Mouse (Mus musculus): Measurements from ENCODE around the gene Ift140.

The Ift140 gene

DNA sequence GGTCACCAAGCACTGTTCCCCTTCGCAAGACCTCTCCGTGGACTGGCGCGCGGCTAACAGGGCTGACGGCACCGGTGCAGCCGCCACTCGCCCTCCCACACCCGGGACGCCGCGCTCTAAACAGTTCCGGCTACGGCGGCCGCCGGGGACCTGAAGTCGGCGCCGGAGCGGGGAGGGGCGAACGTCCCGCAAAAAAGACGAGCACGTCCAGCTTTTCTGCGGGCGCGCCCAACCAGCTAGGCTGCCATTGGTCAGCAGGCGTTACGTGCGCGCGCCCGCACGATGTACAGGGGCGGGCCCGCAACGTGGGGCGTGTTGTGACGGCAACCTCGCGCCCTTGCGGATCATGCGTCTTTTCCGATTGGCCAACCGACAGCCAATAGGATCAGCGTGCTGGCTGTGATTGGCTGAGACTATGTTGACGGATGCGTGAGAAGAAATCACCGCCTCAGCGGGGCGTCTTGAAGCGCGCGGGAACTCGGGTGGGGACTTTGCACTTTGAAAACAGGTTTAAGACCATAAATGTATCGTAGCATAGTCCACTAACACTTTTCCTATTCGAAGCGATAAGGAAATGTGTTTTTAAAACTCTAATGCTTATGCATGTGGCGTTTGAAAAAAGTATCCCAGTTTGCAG lies at the start of gene Ift140, which contains the start of gene Cramp1l:
Gene Ift140 (plus strand): TSS at position 431 of the 637 bp plus-strand sequence.
Gene Cramp1l (minus strand): TSS at position 134 of the 637 bp plus-strand sequence.
- DNase-seq (ENCODE audit: low read depth, low spot score): peak; percentile 100

- DNase-seq (ENCODE audit: low read depth, low spot score): no peak
Observed at GRCm38 (mm10) chr17:24987221-24987620, 28.7 kb upstream of the Ift140 start.

GRCm38 (mm10) chr17:24994721-24995120 lies 21.2 kb upstream of the Ift140 start:
- no peak for DNase-seq (ENCODE audit: low read depth, low spot score)

- DNase-seq (ENCODE audit: low read depth, low spot score): no peak
Observed at GRCm38 (mm10) chr17:25005102-25005501, 10.8 kb upstream of the Ift140 start.

- DNase-seq (ENCODE audit: low read depth, low spot score): no peak
Observed at GRCm38 (mm10) chr17:25007480-25007879, 8.4 kb upstream of the Ift140 start.

DNA sequence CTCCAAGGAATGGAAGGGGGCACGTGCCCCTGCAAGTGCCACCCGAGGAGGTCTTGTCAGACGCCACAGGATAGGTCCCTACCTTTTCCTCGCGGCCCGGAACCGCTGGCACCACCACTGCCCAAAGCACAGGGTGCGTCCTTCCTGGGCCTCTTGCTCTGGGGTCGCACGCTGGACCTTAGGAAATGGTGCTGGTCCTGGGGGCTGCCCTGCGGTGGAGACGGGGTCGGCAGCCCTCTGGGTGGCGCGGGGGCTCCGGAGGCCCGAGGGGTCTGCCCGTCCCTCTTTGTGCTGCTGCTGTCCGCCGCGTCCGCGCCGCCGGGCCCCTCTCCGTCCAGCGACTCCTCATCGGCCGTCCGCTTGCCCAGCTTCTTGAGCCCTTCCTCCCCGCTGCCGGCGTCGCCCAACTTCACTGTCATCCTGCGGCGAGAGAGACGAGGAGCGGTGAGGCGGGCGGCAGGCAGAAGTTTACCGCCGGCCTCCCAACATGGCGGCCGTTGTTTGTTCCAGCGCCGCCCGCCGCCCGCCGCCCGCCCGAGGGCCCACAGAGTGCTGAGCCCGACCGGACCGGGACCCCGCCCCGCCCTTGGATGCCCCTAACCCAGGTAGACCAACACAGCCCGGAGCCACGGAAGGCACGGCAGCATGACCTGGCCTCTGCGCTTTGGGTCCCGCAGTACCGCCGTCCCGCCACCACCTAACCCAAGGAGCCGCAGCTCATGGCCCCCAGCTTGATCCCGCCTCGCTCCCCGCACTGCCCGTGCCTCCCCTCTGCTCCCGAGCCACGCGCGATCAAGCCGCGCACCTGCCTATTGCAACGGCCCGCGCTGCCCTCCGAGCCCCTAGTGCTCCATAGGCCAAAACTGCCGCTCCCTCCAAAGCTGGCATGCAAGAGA lies 2.0 kb upstream of the Ift140 start:
- DNase-seq (ENCODE audit: low read depth, low spot score): peak; percentile 58

GRCm38 (mm10) chr17:25014841-25015570 lies 879 bp upstream of the Ift140 start:
- DNase-seq (ENCODE audit: low read depth, low spot score): peak; percentile 55

DNA sequence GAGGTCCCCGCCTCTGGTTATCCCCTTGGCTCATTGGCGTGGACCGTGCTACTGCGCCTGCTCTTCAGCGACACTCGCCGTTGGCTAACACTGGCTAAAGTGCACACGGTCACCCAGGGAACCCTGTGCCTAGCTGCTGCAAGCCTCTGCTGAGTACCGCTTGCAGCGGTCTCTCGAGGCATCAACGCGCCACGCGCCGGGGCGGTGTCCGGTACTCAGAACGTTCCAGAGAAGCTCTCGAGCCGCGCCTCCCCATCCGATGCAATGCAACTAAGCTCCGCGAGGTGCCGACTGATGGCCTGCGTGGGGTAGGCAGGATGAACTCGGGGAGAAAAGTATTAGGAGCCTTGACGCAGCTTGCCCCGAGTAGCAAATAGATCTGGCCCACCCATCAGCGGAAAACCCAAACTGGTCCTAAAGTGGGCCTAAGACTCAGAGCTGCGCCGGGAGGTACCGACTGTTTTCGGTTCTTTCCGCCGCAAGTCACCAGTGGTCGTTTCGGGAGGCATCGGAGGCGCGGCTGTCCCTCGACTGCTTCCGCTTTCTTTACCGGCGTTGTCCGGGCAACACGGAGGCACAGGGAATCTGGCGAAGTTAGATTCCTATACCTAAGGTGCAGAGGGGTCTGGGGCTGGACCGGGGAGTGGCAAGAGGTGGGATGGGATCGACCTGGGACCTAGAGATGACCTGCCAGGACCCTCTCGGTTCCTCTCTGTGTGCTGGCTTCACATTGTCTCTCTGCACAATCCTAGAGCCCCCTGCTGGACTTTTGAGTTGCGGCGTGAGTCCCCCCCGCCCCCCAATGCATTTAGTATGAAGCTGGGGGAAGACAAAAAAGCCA lies 627 bp downstream of the Ift140 start:
- DNase-seq (ENCODE audit: low read depth, low spot score): peak; percentile 80

GRCm38 (mm10) chr17:25036183-25036582 lies 20.3 kb downstream of the Ift140 start:
- DNase-seq (ENCODE audit: low read depth, low spot score): no peak

- DNase-seq (ENCODE audit: low read depth, low spot score): no peak
Observed at GRCm38 (mm10) chr17:25044879-25045278, 29.0 kb downstream of the Ift140 start.

- DNase-seq (ENCODE audit: low read depth, low spot score): no peak
Observed at GRCm38 (mm10) chr17:25045281-25045680, 29.4 kb downstream of the Ift140 start.

GRCm38 (mm10) chr17:25047143-25047542 lies 31.3 kb downstream of the Ift140 start:
- no peak for DNase-seq (ENCODE audit: low read depth, low spot score)

DNA sequence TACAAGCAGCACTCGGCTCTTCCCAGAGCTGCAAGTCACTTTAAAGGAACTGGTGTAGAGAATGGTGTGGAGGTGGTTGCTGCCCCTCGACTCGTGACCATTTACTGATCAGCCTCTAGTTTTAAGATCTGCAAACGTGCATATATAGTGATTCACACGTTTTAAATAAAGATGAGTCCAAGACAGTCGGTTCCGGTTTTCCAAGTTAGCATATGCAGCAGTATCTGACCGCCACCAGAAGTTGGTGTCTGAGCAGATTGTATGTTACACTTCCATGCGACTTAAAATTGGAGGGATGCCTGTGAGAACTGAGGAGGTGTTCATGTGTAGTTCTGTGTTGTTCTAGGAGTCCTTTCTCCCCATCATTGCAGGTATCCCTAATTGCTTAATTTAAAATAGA lies 37.4 kb downstream of the Ift140 start:
- DNase-seq (ENCODE audit: low read depth, low spot score): no peak

DNA sequence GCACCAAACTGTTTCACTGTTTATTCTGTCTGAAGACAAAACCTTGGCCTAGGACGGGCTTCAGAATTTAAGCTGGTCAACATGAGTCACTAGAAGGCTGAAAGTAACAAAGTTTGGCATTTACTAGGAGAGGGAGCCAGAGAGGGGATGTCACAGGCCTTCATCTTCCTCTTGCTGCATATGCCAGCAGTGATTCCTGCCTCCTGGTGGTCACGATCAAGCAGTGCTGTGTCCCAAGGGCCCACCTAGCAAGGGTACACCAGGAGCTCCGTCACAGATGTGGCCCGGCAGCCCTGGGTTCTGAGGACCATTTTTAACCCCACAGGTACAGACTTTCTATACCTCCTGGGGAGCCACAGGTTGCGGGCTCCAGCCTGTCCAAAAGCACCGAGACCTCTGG lies 41.2 kb downstream of the Ift140 start:
- DNase-seq (ENCODE audit: low read depth, low spot score): no peak

- no peak for DNase-seq (ENCODE audit: low read depth, low spot score)
Observed at GRCm38 (mm10) chr17:25063261-25063660, 47.4 kb downstream of the Ift140 start.

GRCm38 (mm10) chr17:25063872-25064271 lies 48.0 kb downstream of the Ift140 start:
- no peak for DNase-seq (ENCODE audit: low read depth, low spot score)

DNA sequence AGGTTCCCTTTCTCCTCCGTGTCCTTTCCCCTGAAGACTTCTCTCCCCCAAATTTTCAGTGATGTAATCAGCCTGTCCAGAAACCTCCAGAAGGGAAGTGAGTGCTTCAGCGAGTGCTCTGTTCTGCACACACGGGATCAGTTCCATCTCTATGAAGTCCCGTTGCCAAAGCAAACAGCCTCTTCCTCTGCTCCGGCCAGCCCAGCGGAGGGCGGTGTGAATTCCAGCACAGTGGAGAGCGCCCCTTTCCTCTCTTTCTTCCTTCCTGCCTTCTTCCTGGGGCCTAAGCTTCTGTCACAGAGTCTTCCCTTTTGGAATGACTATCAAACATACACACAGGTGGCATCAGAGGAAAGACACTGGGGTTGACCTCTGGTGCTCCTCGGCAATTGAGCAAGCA lies 48.5 kb downstream of the Ift140 start:
- no peak for DNase-seq (ENCODE audit: low read depth, low spot score)

DNA sequence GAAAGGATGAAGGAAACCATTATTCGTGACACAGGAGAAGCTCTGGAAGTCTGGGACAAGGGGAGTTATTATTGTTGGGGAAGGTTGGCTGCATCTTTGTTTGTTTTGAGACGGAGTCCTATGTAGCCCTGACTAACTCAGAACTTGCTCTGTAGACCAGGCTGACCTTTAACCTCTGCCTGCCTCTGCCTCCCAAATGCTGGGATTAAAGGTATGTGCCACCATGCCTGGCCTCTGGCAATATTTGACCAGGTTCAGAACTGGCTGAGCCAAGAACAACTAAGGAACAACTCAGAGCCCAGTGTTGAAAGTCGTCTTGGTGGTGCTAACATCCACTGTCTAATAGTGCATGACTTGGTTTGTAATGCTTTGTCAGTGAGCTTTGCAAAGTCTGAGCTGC lies 49.3 kb downstream of the Ift140 start:
- no peak for DNase-seq (ENCODE audit: low read depth, low spot score)

- no peak for DNase-seq (ENCODE audit: low read depth, low spot score)
Observed at GRCm38 (mm10) chr17:25066595-25066994, 50.7 kb downstream of the Ift140 start.

DNA sequence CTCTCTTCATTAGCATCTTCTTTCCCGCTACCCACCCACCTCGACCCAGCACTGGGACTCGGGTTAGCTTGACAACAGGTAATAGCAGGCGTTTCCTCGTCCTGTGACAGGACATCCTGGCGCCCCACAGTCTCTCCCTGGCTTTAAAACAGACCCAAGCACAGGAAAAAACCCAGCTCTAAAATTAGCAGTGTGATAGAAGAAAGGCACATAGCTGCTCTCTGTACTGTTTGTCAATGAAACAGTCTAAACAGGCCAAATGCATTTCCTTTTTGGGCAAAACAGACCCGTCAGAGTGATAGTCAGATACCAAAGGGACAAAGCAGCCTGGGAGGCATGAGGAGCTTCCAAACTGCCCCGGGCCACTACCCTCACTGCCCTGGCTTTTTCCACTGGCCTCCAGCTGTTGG lies 51.6 kb downstream of the Ift140 start:
- no peak for DNase-seq (ENCODE audit: low read depth, low spot score)

- no peak for DNase-seq (ENCODE audit: low read depth, low spot score)
Observed at GRCm38 (mm10) chr17:25068690-25069089, 52.8 kb downstream of the Ift140 start.
